Mouse (Mus musculus) thymus, postnatal 36 days (tissue): Measurements from ENCODE around the gene Ptpn14.

Experiments used
- DNase-seq, 2 experiments: peaks; one replicate each; pipeline ENCODE4 v3.0.0; 2022; ENCODE audit warnings: mixed read lengths in 2 of 2

Ptpn14 gene

GRCm38 (mm10) chr1:189718600-189718999, 9.5 kb upstream of the Ptpn14 start:
- DNase-seq, result no peak

DNA sequence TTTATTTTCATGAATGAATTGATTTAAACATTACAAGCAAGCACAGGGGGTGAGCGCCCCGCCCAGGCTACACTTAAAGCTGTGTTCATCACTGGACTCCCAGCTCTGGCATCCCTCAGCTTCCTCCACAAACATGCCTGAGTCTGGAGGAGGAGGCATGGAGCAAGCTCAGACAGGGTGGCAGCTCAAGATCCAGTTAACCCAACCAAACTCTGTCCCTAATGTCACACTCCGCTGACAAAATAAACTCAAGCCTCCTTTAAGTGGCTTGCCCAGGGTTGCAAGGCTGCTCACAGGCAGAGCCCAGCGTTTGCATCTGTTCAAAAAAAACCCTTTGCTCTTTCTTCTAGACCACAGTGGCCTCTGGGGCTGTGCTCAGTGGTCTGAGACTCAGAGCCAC, 1.9 kb upstream of the Ptpn14 start:
- DNase-seq, result no peak

GRCm38 (mm10) chr1:189727346-189727883, 653 bp upstream of the Ptpn14 start:
- peak in 1 of 2 experiments; percentile 35 for DNase-seq

DNA sequence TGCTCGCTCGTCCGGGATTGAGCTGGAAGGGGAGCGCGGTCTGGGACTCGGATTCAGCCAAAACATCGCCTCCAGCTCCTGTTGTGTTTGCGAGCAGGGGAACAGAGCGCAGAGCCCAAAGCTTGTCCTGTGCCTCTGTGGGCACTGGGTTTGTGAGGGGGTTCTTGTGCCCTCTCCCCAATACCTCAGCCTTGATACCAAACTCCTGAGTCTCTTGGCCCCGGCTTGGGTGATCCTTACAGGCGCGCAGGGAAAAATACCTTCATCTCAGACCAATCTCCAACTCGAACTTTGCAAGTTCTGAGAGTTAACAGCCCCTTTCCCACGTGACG, 682 bp downstream of the Ptpn14 start:
- DNase-seq, result no peak

- DNase-seq, result no peak
Observed at GRCm38 (mm10) chr1:189729141-189729815, 1.2 kb downstream of the Ptpn14 start.

DNA sequence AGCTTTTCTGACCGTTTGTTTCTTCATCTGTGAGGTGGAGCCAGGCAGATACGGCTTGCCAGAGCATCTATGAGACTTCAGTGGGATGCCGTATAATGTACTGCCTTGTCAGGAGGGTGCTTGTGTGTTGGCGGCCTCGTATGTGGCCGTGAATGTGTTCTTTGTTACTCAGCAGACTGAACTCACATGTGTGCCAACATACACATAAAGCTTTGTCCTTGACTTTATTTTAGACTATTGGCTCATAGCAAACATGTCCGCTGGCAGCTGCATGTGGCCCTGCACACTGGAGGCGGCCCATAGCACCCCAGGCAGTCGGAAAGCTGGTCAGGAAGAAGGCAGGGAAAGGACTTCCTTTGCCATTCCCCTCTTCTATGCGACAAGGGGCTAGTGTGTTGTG, 3.6 kb downstream of the Ptpn14 start:
- DNase-seq, result no peak

DNA sequence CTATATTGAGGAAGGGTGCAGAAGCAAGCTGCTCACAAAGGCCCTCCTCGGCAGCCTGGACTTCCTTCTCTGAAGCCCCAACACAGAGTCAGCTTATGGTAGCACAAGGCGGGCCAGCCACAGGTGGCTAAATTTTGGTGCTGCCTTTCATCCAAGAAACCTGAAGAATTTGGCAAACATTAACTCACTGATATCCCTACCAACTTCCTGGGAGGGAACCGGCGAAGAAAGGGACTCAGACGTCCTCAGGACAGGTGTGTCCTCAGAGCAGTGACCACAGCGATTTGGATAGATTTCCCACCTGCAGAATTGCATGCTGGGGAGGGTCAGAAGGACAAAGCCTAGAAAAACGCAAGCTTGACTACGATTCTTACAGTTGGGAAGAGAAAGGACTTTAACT, 4.1 kb downstream of the Ptpn14 start:
- DNase-seq, result no peak

DNA sequence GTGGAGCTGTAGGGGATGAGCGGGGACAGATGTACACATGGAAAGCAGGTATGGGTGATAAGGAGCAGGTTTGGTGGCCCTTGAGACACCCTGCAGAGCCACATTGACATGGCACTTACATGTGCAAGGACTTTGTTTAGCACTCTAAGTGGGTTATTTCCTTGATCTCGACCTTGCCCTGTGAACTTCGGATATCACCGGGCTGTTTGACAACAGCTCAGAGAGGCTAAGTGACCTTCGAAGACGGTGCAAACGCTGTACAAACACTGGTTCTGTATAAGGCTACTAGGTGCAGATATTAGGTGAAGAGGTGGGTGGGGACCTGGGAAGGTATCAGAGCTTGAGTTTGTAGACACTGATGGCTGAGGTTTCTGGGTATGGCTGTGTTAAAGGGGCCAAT, 12.0 kb downstream of the Ptpn14 start:
- DNase-seq, result no peak

GRCm38 (mm10) chr1:189742041-189742440, 14.0 kb downstream of the Ptpn14 start:
- no peak for DNase-seq

DNA sequence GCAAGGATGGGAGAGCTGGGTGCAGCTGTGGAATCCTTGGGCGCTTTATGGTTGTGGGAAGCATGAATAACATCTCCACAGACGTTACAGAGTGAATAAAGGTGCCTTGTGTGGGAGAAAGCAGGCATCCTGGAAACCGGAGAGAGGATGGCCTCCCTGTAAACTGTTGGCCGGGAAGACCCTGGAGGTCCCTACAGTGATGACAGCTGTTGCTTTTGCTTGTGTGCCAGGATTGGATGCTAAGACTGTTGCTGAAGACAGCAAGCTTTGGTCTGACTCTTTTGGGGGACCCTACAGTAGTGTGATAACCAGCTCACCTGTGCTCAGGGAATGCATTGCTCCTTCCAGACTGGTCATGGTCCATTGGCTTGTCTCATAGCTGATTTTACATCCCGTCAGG, 15.1 kb downstream of the Ptpn14 start:
- no peak for DNase-seq

DNA sequence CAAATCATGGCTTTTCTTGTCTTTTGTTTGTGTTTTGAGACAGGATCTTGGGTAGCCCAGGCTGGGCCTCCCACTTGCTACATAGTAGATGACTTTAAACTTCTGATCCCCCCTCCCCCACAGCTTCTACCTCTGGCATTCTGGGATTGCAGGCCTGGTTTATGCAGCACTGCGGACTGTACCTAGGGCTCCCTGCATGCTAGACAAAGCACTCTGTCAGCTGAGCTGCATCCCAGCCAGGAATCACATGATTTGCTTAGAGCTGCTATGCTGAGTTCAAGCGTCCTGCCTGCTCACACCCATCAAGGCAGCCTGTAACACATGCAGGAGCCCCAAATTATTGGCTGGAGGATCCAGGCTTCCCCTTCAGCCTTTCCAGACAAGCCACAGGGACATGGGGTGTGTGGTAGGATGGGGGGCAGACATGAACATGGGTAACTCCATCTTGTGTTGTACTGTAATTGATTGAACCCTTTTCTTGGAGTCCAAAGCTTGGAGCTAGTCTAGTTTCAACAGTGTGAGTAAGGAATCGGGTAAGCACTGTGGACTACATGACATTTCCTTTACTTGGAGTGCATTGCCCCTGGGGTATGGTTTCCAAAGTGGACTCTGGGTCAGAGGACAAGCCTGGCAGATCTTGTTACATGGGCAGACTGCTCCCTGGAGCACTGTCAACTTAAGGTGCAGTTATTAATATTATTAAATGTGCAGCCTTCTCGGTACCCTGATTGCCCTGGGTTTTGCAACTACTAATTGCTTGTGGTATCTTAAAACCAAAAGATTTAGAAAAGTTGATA, 17.0 kb downstream of the Ptpn14 start:
- DNase-seq, result no peak

- DNase-seq, result peak; percentile 13 to 35
Observed at GRCm38 (mm10) chr1:189746520-189746919, 18.5 kb downstream of the Ptpn14 start.

GRCm38 (mm10) chr1:189749789-189750188, 21.7 kb downstream of the Ptpn14 start:
- DNase-seq, result no peak

DNA sequence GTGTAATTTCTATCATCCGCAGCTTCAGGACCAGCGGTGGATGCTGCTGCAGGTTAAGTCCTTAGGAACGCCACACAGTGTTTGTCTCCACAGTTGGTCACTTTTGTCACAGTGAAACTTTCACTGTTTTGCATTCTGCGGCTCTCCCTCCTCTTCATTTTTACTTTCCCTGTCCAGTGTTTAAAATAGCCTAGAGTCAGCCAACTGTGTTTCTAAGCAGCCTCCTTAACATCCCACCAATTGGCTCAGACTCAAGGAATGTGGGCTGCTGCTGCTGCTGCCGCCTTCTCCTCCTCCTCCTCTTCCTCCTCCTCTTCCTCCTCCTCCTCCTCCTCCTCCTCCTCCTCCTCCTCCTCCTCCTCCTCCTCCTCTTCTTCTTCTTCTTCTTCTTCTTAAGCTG, 22.2 kb downstream of the Ptpn14 start:
- no peak for DNase-seq

GRCm38 (mm10) chr1:189752245-189752644, 24.2 kb downstream of the Ptpn14 start:
- DNase-seq, result no peak

DNA sequence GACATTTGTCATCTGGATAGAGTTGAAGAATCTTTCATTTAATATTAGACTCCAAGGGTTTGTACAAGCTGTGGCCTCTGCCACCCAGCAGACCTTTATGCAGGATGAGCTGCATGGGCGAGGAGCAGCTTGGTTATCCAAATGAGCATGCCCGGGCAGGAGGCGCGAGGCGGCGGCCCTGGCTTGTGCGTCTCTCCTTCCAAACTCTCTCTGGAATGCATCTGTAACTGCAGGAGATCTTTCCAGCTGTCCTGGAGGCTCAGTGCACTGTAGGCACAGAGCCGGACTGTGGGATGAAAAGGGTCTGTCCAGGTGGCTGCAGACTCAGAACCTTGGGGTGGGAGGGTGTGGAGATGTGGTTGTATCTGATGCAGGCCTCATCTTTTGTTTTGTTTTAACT, 27.0 kb downstream of the Ptpn14 start:
- no peak for DNase-seq

DNA sequence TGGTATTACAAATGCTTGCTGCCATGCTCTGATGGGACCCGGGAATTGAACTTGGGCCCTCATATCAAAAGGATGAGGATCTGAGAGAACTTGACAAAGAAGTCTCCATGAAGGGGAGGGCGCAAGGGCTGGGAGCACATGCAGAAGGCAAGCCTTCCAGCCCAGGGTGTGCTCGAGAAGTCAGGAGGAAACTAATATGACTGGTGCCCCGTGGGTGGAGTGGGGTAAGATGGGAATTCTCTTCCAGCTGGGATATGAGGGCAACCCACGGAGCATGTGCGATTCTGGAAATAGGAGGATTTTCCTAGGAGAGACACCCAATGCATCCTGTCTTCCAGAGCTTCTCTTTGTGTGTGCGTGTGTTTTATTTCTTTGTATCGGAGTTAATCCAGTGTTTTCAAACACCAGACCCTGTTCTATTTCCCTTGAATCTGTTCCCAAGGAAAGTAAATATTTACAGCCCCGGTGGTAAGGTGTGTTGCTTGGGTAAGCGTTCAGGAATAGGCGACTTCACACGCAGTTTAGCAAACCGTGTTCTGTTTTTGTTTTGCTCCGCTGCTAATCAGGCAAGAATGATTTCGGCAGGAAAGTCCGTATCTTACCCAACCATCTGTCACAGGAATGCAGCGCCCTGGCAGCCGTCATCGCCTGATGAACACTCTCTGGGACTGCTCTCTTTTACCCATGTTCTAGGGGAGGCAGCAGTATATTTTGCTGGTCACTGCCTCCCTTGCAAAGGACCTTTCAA, 28.4 kb downstream of the Ptpn14 start:
- no peak for DNase-seq

- no peak for DNase-seq
Observed at GRCm38 (mm10) chr1:189757054-189757408, 29.0 kb downstream of the Ptpn14 start.

- no peak for DNase-seq
Observed at GRCm38 (mm10) chr1:189761581-189762021, 33.5 kb downstream of the Ptpn14 start.

GRCm38 (mm10) chr1:189764258-189764657, 36.2 kb downstream of the Ptpn14 start:
- DNase-seq, result no peak

- no peak for DNase-seq
Observed at GRCm38 (mm10) chr1:189767164-189767563, 39.1 kb downstream of the Ptpn14 start.

GRCm38 (mm10) chr1:189767910-189768309, 39.8 kb downstream of the Ptpn14 start:
- no peak for DNase-seq

- DNase-seq, result no peak
Observed at GRCm38 (mm10) chr1:189770516-189770915, 42.4 kb downstream of the Ptpn14 start.

- DNase-seq, result no peak
Observed at GRCm38 (mm10) chr1:189772707-189773106, 44.6 kb downstream of the Ptpn14 start.
